Mouse (Mus musculus): ENCODE data around the gene Bbip1.
"Not testable (repeated sequence)": the region's sequence is repeated elsewhere in the genome, so short reads cannot be mapped to it uniquely, and the experiment has no call there.

Bbip1 gene

GRCm38 (mm10) chr19:53933050-53933449, 11.4 kb downstream of the Bbip1 start:
- in situ Hi-C loops (cut with MboI; ENCODE audit: low pct_unique_long_range_greater_than_20kb in 1 of 2, low sequenced_read_pairs in 2 of 2, unreplicated experiment in 1 of 2) = no loop called here

- in situ Hi-C loops (cut with MboI; ENCODE audit: low pct_unique_long_range_greater_than_20kb in 1 of 2, low sequenced_read_pairs in 2 of 2, unreplicated experiment in 1 of 2) = no loop called here
These were observed 15.2 kb downstream of the Bbip1 start for GRCm38 (mm10) chr19:53929218-53929617.

- in situ Hi-C loops (cut with MboI; ENCODE audit: low pct_unique_long_range_greater_than_20kb in 1 of 2, low sequenced_read_pairs in 2 of 2, unreplicated experiment in 1 of 2) = no loop called here
These were observed 17.7 kb downstream of the Bbip1 start for GRCm38 (mm10) chr19:53926705-53927104.

- in situ Hi-C loops (cut with MboI; ENCODE audit: low pct_unique_long_range_greater_than_20kb in 1 of 2, low sequenced_read_pairs in 2 of 2, unreplicated experiment in 1 of 2) = no loop called here
These were observed 19.1 kb downstream of the Bbip1 start for GRCm38 (mm10) chr19:53925338-53925751.

- in situ Hi-C loops (cut with MboI; ENCODE audit: low pct_unique_long_range_greater_than_20kb in 1 of 2, low sequenced_read_pairs in 2 of 2, unreplicated experiment in 1 of 2) = not testable (repeated sequence)
These were observed 22.4 kb downstream of the Bbip1 start for GRCm38 (mm10) chr19:53921996-53922395.

GRCm38 (mm10) chr19:53919541-53919940, 24.9 kb downstream of the Bbip1 start:
- in situ Hi-C loops (cut with MboI; ENCODE audit: low pct_unique_long_range_greater_than_20kb in 1 of 2, low sequenced_read_pairs in 2 of 2, unreplicated experiment in 1 of 2) = loop anchor here in 1 of 2 experiments (10.0 kb wide), 1 partner anchor 145 kb away; no protein-coding TSS in a partner anchor

- in situ Hi-C loops (cut with MboI; ENCODE audit: low pct_unique_long_range_greater_than_20kb in 1 of 2, low sequenced_read_pairs in 2 of 2, unreplicated experiment in 1 of 2) = loop anchor here in 1 of 2 experiments (10.0 kb wide), 1 partner anchor 140 kb away; no protein-coding TSS in a partner anchor
These were observed 29.5 kb downstream of the Bbip1 start for GRCm38 (mm10) chr19:53914950-53915349.

GRCm38 (mm10) chr19:53906703-53907070, 37.7 kb downstream of the Bbip1 start:
- in situ Hi-C loops (cut with MboI; ENCODE audit: low pct_unique_long_range_greater_than_20kb in 1 of 2, low sequenced_read_pairs in 2 of 2, unreplicated experiment in 1 of 2) = not testable (repeated sequence)

GRCm38 (mm10) chr19:53906033-53906702, 38.3 kb downstream of the Bbip1 start:
- in situ Hi-C loops (cut with MboI; ENCODE audit: low pct_unique_long_range_greater_than_20kb in 1 of 2, low sequenced_read_pairs in 2 of 2, unreplicated experiment in 1 of 2) = no loop called here

GRCm38 (mm10) chr19:53904833-53905480, 39.5 kb downstream of the Bbip1 start:
- in situ Hi-C loops (cut with MboI; ENCODE audit: low pct_unique_long_range_greater_than_20kb in 1 of 2, low sequenced_read_pairs in 2 of 2, unreplicated experiment in 1 of 2) = no loop called here

- in situ Hi-C loops (cut with MboI; ENCODE audit: low pct_unique_long_range_greater_than_20kb in 1 of 2, low sequenced_read_pairs in 2 of 2, unreplicated experiment in 1 of 2) = no loop called here
These were observed 40.7 kb downstream of the Bbip1 start for GRCm38 (mm10) chr19:53903507-53904321.

- in situ Hi-C loops (cut with MboI; ENCODE audit: low pct_unique_long_range_greater_than_20kb in 1 of 2, low sequenced_read_pairs in 2 of 2, unreplicated experiment in 1 of 2) = no loop called here
These were observed 41.5 kb downstream of the Bbip1 start for GRCm38 (mm10) chr19:53902739-53903487.

- in situ Hi-C loops (cut with MboI; ENCODE audit: low pct_unique_long_range_greater_than_20kb in 1 of 2, low sequenced_read_pairs in 2 of 2, unreplicated experiment in 1 of 2) = no loop called here
These were observed 42.3 kb downstream of the Bbip1 start for GRCm38 (mm10) chr19:53901931-53902738.

- in situ Hi-C loops (cut with MboI; ENCODE audit: low pct_unique_long_range_greater_than_20kb in 1 of 2, low sequenced_read_pairs in 2 of 2, unreplicated experiment in 1 of 2) = no loop called here
These were observed 44.4 kb downstream of the Bbip1 start for GRCm38 (mm10) chr19:53899941-53900610.

GRCm38 (mm10) chr19:53898970-53899900, 45.2 kb downstream of the Bbip1 start:
- in situ Hi-C loops (cut with MboI; ENCODE audit: low pct_unique_long_range_greater_than_20kb in 1 of 2, low sequenced_read_pairs in 2 of 2, unreplicated experiment in 1 of 2) = no loop called here

GRCm38 (mm10) chr19:53898498-53898897, 45.9 kb downstream of the Bbip1 start:
- in situ Hi-C loops (cut with MboI; ENCODE audit: low pct_unique_long_range_greater_than_20kb in 1 of 2, low sequenced_read_pairs in 2 of 2, unreplicated experiment in 1 of 2) = no loop called here
